Mouse (Mus musculus) WW6 (cell line): Measurements from ENCODE around the gene Etv6.

Experiments used
- DNase-seq: peaks from one replicate; pipeline ENCODE4 v3.0.0-alpha.2; 2013; ENCODE audit warnings: low read depth, low spot score

Gene Etv6

DNA sequence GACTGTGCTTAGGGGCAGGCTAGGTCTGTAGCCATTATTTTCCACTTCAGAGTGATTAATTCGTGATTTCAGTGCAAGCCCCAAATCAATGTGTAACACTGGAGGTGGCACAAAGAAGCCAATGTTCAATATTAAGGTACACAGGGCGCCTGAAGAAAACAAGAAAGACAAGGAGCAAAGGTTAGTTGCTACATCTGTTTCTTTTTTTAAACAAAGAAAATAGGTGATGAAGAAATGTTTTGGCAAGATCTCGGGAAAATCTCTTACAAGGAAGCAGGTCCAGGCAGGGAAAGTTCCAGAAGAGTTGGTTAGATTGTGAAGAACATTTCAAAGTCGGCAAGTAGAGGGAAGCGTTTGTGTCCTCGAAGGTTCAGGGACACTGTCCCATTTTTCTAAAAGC lies 39.5 kb downstream of the Etv6 start:
- no peak for DNase-seq

DNA sequence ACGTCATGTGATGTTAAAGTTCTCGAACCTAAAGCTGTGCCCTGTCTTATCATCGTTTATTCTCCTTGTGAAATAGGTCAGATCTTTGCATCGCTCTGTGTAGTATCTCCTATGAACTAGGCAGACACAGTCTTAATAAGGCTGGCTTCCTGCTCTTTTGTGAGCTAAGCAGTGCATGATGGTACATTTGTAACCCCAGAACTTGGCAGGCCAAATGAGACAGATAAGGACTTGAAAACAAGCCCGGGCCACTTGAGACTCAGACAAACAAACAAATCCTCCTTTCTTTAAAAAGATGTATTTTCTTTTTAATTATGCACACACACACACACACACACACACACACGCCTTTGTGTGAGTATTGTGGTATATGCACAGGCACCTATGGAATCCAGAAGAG lies 42.5 kb downstream of the Etv6 start:
- DNase-seq = no peak

DNA sequence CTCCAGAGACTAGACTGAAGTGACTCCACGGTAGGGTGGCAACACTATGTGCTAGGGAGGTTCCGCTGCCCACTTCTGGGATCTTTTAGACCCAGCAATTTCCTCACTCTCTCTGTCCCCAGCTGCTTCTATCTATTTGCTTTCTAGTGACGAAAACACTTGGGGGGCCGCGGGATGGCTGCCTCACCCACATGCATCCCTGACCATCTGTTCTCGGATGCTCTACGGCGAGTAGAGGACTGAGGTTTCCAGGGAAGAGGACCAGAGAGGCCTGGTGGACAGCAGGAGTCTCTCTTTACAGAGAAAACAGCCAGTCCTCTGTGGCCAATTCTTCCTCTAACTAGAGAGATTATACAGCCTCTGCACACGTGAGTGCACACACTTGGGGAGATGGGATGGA lies 43.6 kb downstream of the Etv6 start:
- DNase-seq = no peak

DNA sequence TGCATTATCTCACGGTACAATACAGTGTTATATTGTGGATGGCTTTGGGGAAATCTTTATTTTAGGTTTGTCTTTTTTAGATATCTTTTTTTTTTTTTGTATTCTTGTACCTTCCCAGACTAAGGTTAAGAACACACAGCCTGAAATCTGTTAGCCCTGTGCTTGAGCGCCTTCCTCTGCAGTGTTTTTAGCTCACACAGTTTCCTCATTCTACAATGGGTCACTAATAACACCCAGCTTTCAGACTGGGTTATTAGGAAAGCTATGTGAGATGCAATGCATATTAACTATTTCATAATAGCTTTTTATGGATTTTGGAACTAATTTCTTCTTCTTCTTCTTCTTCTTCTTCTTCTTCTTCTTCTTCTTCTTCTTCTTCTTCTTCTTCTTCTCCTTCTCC lies 44.1 kb downstream of the Etv6 start:
- DNase-seq = no peak

DNA sequence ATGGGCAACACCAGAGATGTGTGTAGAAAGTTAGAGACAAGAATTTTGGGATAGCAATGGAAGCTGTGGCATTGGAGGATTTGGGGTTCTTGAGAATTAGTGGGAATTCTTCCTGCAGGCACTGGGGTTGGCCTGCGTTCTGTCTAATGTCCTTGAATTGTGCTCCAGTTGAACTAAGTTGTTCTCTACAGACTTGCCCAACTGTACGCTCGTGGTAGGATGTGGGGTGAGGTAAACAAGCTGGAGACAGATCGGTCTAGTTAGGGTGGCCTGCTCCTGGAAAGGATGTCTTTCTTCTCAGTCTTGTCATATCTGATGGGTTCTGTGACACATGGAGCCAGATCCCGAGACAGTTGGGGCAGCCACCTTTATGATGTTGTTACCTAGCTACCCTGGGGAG lies 45.4 kb downstream of the Etv6 start:
- DNase-seq = no peak

DNA sequence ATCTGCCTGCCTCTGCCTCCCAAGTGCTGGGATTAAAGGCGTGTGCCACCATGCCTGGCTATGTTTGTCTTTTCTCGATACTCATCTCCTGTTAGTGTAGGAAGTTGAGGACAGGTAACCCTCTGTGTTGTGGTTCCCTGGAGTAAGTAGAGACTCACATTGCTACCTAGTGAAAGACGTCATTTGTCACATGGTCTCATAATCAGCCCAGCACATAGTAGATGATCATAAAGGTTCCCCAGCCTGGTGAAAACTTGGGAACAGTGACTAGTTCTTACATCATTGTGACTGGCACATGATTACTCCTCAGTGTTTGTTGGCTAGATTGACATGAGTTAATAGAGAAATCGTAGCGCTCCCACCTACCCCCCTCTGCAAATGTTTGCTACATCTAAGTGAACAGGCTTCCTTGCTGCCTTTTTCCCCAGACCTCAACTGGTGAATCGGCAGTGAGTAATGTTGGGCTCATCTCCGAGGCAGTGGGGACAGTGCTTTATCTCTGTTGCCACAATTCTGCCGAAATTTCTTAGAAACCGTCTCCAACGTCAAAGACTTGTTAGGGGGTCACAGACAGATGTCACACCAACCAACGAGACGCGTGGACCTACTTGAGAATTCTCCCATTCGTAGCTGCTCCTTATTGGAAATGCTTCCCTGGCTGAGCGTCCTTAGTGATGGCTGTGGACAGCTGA lies 46.9 kb downstream of the Etv6 start:
- no peak for DNase-seq

DNA sequence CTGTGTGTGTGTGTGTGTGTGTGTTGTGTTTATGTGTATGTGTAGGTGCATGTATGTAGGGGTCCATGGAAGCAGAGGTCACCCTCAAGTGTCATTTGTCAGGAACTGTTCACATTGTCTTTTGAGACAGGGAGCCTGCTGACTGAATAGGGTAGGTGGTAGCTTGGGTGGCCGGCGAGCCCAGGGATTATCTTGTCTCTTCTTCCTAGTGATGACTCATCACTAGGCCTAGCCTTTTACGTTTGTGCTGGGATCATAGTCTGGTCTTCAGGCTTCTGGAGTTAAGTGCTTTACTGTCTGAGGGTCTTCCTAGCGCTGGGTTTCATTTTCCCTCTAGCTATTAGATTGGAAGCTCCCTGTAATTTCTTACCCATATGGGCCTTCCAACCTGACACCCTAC lies 47.9 kb downstream of the Etv6 start:
- DNase-seq = no peak

DNA sequence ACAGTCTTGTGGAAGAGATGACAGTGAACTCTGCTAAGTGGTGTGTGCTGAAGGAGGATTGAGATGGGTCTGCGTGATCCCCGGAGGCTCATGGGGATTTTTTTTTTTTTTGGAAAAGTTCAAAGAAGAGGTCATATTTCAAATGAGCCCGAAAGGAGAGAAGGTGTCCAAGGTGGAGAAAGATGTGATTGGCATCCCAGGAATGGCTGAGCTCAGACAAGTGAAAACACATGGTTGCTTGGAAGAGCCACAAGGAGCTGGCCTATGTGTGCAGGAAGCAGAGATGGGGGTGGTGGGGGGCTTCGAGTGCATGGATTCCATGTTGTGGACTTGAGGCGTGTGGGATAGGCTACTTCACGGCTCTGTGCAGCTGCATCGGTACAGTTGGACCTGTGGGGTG lies 50.9 kb downstream of the Etv6 start:
- DNase-seq = no peak

DNA sequence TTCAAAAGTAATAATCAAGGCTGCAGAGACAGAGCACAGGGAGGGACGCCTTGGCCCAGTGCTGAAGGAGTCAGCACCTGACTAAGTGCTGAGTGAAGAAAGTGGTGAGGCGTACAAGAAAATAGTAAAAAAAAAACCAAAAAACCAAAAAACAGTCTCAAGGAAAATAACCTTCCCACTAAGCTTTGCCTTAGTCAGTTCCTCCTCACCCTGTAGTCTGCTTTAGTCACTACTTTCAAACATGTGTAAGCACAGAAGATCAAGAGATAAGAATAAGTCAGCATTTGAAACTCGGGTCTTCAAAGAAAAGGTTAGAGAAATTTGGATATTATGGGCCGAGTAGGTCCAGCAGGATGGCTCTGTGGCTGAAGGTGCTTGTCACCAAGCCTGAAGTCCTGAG lies 52.2 kb downstream of the Etv6 start:
- DNase-seq = no peak

DNA sequence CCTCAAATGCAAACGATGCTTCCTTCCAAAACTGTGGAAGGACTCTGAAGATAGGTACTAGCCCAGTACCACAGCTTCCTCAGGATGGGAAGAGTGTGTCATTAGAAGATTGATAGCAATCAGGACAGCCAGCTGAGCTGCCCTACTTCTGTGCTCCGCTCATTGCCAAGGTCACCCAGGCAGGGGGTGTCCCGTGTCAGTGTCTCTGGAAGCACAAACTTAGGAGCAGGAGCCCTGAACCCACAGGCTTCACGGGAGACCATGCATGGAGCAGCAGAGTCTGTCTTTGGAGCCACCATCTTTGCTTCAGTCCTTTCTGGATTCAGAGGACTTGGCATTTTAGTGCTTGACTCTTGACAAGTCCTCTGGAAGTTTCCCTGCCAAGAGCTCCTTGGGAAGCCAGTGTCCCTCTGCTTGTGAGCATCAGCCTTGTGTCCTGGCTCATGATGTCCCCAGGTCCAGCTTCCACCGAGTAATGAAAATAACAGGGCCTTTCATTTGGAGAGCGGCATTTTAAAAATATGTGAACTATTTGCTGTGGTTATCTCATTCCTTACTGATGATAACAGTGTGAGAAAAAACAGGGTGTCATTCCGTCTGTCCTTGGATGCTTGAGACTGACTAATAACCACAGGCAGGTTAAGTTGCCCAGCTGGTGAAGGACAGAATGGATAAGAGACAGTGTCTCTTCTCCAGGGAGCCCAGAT lies 54.3 kb downstream of the Etv6 start:
- no peak for DNase-seq

DNA sequence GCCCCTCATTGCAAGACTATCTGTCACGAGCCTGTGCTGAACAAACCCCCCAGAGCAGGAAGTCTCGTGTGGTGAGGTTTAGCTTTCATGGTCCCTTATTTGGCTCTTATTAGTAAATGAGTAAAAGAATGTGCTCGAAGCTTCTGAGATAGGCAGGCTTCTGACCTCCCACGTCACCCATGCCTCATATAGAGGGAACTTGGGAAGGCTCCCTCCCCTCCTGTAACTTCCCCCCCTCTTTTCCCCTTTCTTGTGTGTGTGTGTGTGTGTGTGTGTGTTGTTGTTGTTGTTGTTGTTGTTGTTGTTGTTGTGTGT lies 54.8 kb downstream of the Etv6 start:
- DNase-seq = no peak

DNA sequence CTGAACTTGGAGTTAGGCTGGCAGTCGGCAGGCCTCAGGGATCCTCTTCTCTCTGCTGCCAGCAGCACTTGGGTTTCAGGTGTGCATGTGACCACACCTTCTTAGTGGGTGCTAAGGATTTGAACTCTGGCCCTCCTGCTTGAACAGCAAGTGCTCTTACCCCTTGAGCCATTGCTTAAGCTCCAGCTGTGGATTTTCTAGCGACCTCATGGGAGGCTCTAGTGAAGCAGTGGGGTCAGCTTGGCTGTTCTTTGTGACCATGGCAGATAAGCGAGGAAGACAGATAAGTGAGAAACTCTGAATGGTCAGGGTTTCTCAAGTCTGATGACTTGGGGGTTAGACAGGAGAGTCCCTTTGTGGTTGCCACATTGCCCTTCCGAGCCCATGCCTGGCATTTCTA lies 55.4 kb downstream of the Etv6 start:
- DNase-seq = no peak

DNA sequence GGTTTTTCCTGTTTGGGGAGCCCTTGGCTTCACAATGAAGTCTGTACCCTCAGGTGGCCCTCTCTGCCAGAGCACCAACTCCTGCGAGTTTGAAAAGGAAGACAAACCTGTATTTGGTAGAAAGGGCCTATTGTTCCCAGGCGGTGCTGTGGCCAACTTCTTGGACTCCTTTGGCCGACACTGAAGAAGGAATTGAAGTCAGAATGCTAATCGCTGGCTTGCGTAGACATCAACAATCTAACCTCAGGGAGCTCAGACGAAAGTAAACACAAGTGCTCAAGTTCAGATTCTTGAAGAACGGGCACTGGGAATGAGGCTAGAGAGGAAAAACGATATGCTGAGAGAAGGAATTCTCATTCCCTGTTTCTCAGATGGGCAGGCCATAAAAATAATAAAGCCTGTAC lies 55.9 kb downstream of the Etv6 start:
- no peak for DNase-seq

DNA sequence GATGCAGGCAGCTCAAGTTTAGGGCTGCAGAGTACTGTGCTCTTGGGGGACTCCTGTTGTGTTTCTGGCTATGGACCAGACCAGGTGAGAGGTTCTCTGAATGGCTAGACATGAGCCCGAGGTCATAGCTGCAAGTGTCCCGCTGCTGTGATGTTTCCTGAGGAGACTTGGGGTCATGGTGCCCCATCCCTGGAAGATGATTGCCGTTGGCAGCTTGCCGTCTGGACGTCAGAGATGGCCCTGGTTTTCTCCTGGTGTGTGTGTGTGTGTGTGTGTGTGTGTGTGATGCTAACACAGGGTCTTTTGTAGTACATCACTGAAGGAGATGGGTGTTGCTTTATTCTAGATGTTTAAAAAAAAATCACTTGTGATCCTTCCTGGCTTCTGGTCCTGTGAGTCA lies 58.6 kb downstream of the Etv6 start:
- DNase-seq = no peak

DNA sequence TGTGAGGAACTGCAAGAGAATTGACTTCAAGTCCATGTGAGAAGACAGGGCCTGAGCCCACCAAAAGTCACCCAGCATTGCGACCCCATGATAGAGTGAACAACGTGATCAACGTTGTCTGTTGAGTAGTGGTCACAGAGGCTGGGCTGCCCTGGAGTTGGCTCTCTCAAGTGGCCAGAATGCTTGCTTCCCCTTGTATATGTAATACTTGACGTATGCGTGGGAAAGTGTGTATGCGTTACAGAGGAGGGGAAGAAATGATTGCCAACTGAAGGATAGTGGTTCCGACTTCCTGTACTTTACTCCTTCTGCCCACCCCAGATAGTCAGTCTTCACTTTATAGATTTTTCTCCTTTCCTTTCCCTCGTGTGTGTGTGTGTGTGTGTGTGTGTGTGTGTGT lies 59.1 kb downstream of the Etv6 start:
- DNase-seq = no peak

DNA sequence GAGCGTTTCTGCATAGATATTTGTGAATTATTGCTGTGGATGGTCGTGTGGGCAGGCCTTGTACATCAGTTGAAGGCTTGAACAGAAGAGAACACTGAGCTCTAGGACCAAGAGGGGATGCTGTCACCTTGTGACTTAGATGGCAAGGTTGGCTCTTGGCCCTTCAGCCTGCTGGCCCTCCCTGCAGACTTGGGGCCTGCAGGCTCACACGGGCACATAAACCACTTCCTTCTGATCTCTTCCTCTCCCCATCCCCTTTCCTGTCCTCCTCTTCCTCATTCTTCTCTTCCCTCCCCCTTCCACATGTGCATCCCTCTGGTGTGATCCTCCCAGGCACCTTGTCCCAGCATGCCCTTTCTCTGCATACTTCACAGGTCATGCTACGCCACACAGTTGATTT lies 60.1 kb downstream of the Etv6 start:
- no peak for DNase-seq

DNA sequence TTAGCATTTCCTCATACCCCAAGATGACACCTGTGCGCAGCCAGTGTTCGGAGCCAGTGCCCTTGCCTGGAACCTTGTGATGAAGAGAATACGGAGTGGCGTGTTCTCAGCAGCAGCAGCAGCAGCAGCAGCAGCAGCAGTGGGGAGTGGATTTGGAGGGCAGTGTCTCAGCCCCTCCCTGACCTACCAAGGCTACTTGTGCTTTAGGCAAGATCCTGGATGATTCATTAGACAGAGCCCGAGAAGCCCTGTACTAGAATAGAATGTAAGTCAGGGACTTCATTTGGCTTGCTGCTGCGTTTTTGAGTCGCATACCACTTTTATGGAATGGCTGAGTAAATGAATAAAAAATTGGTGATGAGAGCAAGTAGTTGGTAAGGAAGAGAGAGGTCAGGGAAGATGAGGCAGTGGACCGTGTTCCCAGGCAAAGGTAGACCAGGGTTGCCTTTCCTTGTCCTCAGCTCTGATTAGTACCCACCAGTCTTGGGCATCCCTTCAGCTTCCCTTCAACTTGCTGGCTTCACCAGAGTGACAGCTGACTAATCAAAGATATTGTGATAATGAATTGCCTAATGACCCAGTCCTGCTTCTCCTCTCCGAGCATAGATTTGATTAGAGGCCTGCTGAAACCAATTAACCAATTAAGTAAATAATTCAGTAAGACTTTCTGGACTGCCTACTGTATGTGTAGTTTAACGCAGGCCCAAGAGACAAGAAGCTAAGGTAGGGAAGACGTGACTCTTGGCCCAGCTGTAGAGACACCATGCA lies 64.7 kb downstream of the Etv6 start:
- no peak for DNase-seq

DNA sequence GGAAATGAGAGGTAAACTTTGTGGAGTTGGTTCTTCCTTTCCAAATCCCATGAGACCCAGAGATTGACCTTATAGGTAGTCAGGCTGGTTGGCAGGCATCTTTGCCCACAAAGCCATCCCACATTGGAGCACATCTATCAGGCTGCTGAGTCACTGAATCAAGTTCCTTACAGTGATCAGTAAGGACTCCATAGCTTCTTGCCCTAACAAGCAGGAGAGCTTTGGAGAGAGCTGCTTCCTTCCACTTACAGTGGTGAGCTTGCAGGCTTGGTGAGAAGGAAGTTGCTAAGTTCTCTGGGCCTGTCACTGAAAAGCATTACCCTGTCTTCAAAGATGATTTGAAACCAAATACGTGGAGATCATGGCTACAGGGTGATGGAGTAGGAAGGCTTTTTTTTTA lies 66.9 kb downstream of the Etv6 start:
- DNase-seq = no peak

DNA sequence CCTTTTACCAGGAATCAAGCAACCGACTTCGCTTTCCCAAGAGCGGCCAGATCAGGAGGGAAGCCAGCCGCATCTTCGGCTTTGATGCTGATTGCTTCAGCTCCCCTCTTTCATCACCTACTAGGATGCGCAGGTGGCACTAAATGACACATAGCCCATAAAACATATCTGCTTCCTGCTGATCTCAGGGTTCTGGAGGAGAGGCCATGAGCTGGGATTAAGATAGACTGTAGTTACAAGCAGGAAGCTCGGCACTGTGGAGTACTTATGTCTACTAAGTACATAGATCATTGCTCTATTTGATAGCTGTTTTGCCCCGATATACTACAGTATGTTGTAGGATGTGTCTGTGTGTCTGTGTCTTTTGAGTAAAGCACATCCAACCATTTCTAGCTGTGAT lies 68.0 kb downstream of the Etv6 start:
- DNase-seq = no peak

DNA sequence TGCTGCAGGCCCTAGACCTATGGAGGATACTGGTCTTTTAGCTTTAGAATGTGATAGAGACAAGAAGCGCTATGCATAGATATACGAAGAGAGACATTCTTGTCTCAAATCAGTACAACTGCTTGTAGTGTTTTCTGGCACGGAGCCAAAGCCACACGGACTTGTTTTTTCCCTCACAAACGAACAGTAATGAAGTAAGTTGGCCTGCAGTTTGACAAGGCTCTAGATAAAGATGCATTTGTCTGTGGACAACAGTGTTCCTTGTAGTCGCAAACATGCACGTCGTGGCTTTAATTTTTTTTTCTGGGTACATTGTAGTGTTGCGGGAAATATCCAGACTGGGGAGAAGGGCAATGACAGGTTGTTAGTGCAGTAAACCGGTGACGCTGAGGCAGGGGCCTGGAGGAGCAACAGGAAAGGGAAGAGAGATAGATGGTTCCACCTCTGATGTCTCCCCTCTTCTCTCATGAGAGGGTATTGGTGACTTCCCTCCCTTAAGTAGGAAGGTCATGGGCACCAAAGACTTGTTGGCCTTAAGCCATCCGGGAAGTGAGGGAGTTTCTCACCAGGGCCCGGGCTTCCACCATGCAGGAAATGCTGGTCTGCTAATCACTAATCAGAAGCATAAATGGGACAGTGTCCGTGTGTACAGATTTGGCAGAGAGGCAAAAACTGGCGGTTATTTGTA lies 70.2 kb downstream of the Etv6 start:
- no peak for DNase-seq

DNA sequence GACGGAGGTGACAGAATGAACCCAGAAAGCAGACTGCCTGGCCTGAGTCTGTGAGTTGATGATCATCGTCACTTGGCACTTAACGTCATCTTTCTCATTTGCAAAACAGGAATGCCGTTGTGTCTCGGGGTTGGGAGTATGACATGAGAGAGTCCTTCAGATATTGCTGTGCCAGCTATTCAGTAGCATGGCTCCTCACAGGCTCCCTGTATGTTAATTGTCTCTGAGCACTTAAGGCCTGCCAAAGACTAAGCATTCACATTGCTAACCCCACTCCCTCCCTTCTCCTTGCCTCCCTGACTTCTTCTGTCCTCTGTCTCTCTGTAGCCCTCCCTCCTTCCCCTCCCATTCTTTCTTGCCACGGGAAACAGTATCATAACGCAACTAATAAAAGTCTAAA lies 72.2 kb downstream of the Etv6 start:
- DNase-seq = no peak

DNA sequence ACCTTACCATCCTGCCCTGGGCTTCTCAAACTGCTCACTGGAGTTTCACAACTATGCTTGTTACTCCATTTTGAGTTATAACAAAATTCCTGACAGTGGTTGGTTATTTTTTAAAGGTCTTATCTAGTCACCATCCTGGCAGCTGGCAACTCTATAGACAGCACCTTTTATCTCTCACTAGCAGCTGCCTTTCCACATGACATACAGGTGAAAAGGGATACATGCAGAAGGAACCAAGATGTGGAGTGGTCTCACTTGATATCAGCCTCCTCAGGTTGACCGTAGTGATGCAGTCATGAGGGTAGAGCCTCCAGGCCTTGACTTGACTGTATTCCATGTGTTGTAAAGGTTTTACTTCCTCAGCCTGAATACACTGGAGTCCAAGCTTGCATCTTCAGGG lies 74.2 kb downstream of the Etv6 start:
- no peak for DNase-seq

DNA sequence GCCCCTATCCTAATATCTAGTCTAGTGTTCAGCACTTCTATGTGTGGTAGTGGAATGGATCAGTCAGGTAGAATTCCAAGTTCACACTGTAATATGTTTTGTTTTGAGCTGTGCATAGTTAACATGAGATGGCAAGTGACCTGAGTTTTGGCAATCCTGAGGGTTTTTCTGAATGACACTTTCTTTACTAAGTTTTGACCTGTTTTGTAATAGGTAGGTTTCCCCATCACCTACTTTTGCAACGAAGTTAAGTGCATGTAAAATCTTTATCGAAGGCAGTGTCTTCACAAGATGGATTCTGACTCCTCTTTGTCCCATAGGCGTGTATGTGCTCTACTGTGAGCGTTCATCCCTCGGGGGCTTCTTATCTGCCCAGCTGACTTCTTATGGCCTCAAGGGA lies 74.7 kb downstream of the Etv6 start:
- DNase-seq = no peak
